Comparison of ENCODE assay signal across 14 mouse cellular contexts in genomic region chr16:24206461-24206861, GRCm38 (mm10).
DNase-seq lines count a peak whose midpoint lies in the region; ATAC-seq and TF ChIP-seq lines count a peak whose summit lies in the region.
"Had no signal": no experiment of that assay in that cellular context is flagged by ENCODE, and none has a peak within 500 bp of the region (broad histone marks: within the 10 kb centered on the region; RNA-seq: fewer than 3 reads in every experiment).

No protein-coding gene starts in this region.

- CTCF ChIA-PET in Patski (lab: Charles Lee), result interaction anchor here (1.1 kb wide), 1 partner anchor 16 kb away, joined by 3 read pairs; no protein-coding TSS in a partner anchor

- no peaks in the 10 kb centered on the region for H3K9me3 ChIP-seq in kidney, embryonic 14.5 days (ENCODE audit: control insufficient read depth, low read length)
- H3K9me3 ChIP-seq in lung, postnatal 0 days (ENCODE audit: low read length), result no peaks in the 10 kb centered on the region
- H3K9me3 ChIP-seq: limb, embryonic 15.5 days had no signal

- in situ Hi-C loops in Patski (cut with MboI; ENCODE audit: low pct_unique_long_range_greater_than_20kb), result no loop called here

- POLR2A ChIA-PET in Patski (lab: Charles Lee), result interaction anchor here (0.6 kb wide), 1 partner anchor 166 kb away, joined by 3 read pairs; no protein-coding TSS in a partner anchor

- TF ChIP-seq CTCF in Patski (IDR thresholded peaks at IDR 0.05), result no peak
- no peak for TF ChIP-seq CTCF in lung, postnatal 0 days (IDR thresholded peaks at IDR 0.05)

- H3K4me3 ChIP-seq in kidney, embryonic 14.5 days (ENCODE audit: low read length), result no peak overlapping the region
- H3K4me3 ChIP-seq in lung, postnatal 0 days (ENCODE audit: low read depth, low read length), result no peak overlapping the region
- H3K4me3 ChIP-seq: heart, adult 2 months; limb, embryonic 15.5 days had no signal

- H3K36me3 ChIP-seq in kidney, embryonic 14.5 days (ENCODE audit: control insufficient read depth, insufficient read depth, low read length), result no peaks in the 10 kb centered on the region
- H3K36me3 ChIP-seq in lung, postnatal 0 days (ENCODE audit: insufficient read depth, low read length), result no peaks in the 10 kb centered on the region
- H3K36me3 ChIP-seq: limb, embryonic 15.5 days had no signal

- 66% methylated on average over 4 of the region's 4 CpGs for WGBS in kidney, embryonic 14.5 days
- WGBS in lung, postnatal 0 days, result 20% methylated on average over 4 of the region's 4 CpGs

- no peak for ATAC-seq in kidney, embryonic 14.5 days (ENCODE audit: low FRiP score, low TSS enrichment)
- ATAC-seq in Patski, result peak; percentile 41
- ATAC-seq in lung, postnatal 0 days, result peak; percentile 84
- ATAC-seq in frontal cortex, adult (ENCODE audit: low TSS enrichment), result no peak

- H3K27ac ChIP-seq in kidney, embryonic 14.5 days (ENCODE audit: low read depth, low read length), result no peak overlapping the region
- 0 out of 2 replicates have a peak overlapping the region, but pooled peaks have one; percentile 54 for H3K27ac ChIP-seq in lung, postnatal 0 days (ENCODE audit: low read length)
- H3K27ac ChIP-seq: heart, adult 2 months; hindbrain, embryonic 14.5 days; limb, embryonic 15.5 days had no signal

- H3K9ac ChIP-seq in kidney, embryonic 14.5 days (ENCODE audit: low read depth, low read length), result no peak overlapping the region
- H3K9ac ChIP-seq in lung, postnatal 0 days (replicated peaks; ENCODE audit: low read depth), result no peak overlapping the region
- H3K9ac ChIP-seq: hindbrain, embryonic 14.5 days; limb, embryonic 15.5 days had no signal

- H3K4me2 ChIP-seq in kidney, embryonic 14.5 days (replicated peaks; ENCODE audit: low read depth, low read length), result no peak overlapping the region
- no peak overlapping the region for H3K4me2 ChIP-seq in lung, postnatal 0 days (replicated peaks; ENCODE audit: low read depth, low read length)
- H3K4me2 ChIP-seq: hindbrain, embryonic 14.5 days; limb, embryonic 15.5 days had no signal

- H3K27me3 ChIP-seq in kidney, embryonic 14.5 days (ENCODE audit: control insufficient read depth, insufficient read depth, low read length), result no peaks in the 10 kb centered on the region
- no peaks in the 10 kb centered on the region for H3K27me3 ChIP-seq in Patski
- H3K27me3 ChIP-seq in lung, postnatal 0 days (replicated peaks; ENCODE audit: insufficient read depth, low read length), result no peaks in the 10 kb centered on the region
- H3K27me3 ChIP-seq: limb, embryonic 15.5 days had no signal

- peak; percentile 15 for DNase-seq in kidney, adult 18-20 months
- DNase-seq in 416B (ENCODE audit: low read depth) (peak; percentile 65), Patski (ENCODE audit: low read depth, low spot score) (peak; percentile 12)
- peak; percentile 87 for DNase-seq in lung, postnatal 0 days (ENCODE audit: low spot score)
- no peak for DNase-seq in embryo, embryonic 9.5 days (ENCODE audit: extremely low spot score)
- DNase-seq: adrenal gland, postnatal 36 days; cerebellum, adult 11 months; embryo, embryonic 11 days; heart, adult 2 months; thymus, postnatal 14 days had no signal

- peak; percentile 71 for TF ChIP-seq EP300 in lung, postnatal 0 days (IDR thresholded peaks at IDR 0.05)

- H3K4me1 ChIP-seq in kidney, embryonic 14.5 days (ENCODE audit: control insufficient read depth, insufficient read depth, low read length), result peaks cover 3% of the 10 kb centered on the region; the same call in 1 of the 2 replicates
- peaks cover 8% of the 10 kb centered on the region; the same call in 1 of the 2 replicates for H3K4me1 ChIP-seq in lung, postnatal 0 days (ENCODE audit: insufficient read depth, low read depth, low read length)

Comparison
In these comparisons a context has a peak if more than half of its experiments do, and no peak if none do; other contexts are left out.
1. ATAC-seq: peak in Patski (single experiment) and lung, postnatal 0 days (single experiment); none in kidney, embryonic 14.5 days (single experiment) and frontal cortex, adult (single experiment).